Mouse (Mus musculus): ENCODE data around the gene Nr2c2. TPM values are rescaled to one million over a fixed set of nuclear protein-coding genes. Genes with fewer than 3 reads are reported as not detected.
A peak's percentile ranks its signal among the peaks of the same experiment; 100 is the strongest.

Nr2c2 gene
- 27.0 and 33.6 TPM in 2 replicates for polyA plus RNA-seq (2015; fragmentation: Nextera tagmentation; extraction: Ambion mirVana)

DNA sequence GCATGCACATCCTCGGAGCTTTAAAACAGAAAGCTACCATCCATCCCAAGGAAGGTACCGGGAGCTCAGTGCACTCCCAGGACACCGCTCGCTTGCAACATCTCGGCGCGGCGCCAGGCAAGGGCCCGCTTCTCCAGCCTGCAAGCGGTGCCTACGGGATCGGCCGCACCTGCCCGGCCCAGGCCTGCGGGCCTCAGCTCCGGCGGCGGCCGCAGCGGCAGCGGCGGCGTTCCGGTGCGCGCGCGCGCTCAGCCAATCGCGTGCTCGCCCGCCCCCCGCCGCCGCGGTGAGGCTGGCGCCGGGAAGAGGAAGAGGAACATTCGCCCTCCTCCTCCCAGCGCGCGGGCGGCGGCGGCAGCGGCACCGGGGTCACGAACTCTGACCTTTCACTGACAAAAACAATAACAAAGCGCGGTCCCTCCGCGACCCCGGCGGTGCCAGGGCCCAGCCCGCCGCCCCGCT is at the start of gene Nr2c2:
Gene Nr2c2 (plus strand): TSS at position 261 of the 462 bp plus-strand sequence.
- peak within 1 kb of the TSS; percentile 95 for H3K4me3 ChIP-seq
- H3K9ac ChIP-seq = peak within 1 kb of the TSS; percentile 99
- under 1% methylated on average over 40 of the region's 58 CpGs for WGBS
- ATAC-seq (ENCODE audit: low read depth) = peak; percentile 76
- H3K27ac ChIP-seq (replicated peaks) = peak within 1 kb of the TSS; percentile 99
- no peaks in the 10 kb centered on the region for H3K36me3 ChIP-seq
- peaks cover 44% of the 10 kb centered on the region for H3K4me1 ChIP-seq (replicated peaks)
- H3K4me2 ChIP-seq = peak within 1 kb of the TSS; percentile 77
- H3K9me3 ChIP-seq = no peaks in the 10 kb centered on the region
- no peaks in the 10 kb centered on the region for H3K27me3 ChIP-seq

DNA sequence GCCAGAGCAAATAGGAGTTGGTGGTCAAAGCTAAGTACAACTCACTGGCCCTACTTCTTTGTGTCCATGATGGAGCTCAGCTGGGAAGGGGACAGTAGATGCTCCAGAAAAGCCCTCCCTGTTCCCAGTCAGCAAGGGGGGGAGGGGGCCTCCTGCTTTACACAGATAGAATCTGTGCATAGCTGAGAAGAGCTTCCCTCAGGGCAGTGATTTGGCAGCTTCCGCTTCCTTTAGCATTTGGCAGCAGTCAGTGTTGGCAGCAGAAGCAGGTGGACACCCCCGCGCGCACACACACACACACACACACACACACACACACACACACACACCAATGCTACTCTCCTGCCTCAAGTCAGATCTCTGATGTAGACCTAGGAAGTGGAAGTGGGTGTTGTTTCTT is 49.1 kb upstream of the Nr2c2 start:
- Histone ChIP-seq H3K4me3 (no peak overlapping the region), H3K9ac (no peak overlapping the region), H3K9me3 (no peaks in the 10 kb centered on the region), H3K27ac (replicated peaks) (no peak overlapping the region), H3K27me3 (no peaks in the 10 kb centered on the region), H3K4me2 (no peak overlapping the region), H3K36me3 (no peaks in the 10 kb centered on the region; the same call in 1 of the 2 replicates), H3K4me1 (replicated peaks) (no peaks in the 10 kb centered on the region; the same call in 1 of the 2 replicates)
- no peak; the same call in 1 of the 2 replicates for ATAC-seq (ENCODE audit: low read depth)
- WGBS = 74% methylated on average over 4 of the region's 4 CpGs

DNA sequence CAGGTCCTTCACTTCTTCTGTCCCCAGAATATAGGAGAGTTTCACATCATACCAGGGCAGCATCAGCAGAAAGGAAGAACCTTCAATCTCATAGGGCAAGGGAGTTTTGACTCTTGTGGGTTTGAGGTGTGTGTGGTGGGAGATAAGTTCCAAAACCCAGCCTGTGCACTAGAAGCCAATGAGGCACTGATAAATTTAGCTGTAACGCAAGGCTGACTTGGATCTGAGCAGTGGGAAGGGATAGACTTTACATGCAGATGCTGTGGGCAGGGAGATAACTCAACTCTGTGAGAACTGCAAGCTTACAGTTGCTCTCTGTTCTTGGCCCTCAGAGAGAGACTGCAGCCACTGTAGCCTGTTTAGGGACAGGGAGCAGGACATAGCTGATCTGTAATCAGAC is 48.3 kb upstream of the Nr2c2 start:
- WGBS = 93% methylated on average over 1 of the region's 1 CpGs
- Histone ChIP-seq H3K4me3 (no peak overlapping the region), H3K27me3 (no peaks in the 10 kb centered on the region), H3K36me3 (no peaks in the 10 kb centered on the region; the same call in 1 of the 2 replicates), H3K4me2 (no peak overlapping the region), H3K9ac (no peak overlapping the region), H3K9me3 (no peaks in the 10 kb centered on the region), H3K27ac (replicated peaks) (no peak overlapping the region), H3K4me1 (replicated peaks) (no peaks in the 10 kb centered on the region; the same call in 1 of the 2 replicates)
- ATAC-seq (ENCODE audit: low read depth) = no peak

DNA sequence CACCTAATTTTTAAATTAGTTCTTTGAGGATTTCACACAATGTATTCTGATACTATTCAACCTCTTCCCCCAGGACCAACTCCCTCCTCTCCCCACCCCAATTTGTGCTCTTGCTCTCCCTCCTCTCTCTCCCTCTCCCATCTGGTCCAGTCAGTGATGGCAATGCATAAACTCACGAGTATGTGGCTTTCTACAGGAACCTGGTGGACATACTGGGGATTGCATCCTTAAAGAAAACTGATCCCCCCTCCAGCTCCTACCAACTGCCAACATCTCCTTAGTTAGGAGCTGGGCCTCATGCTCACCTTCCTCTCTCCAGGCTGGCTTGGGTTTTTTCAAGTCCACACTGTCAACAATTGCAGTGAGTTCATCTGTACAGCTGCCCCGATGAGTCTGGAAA is 33.4 kb upstream of the Nr2c2 start:
- no peak for ATAC-seq (ENCODE audit: low read depth)
- Histone ChIP-seq H3K27ac (replicated peaks) (no peak overlapping the region), H3K9ac (no peak overlapping the region), H3K4me3 (no peak overlapping the region), H3K4me1 (replicated peaks) (peaks cover 11% of the 10 kb centered on the region), H3K36me3 (peaks cover 20% of the 10 kb centered on the region), H3K9me3 (no peaks in the 10 kb centered on the region), H3K4me2 (no peak overlapping the region), H3K27me3 (no peaks in the 10 kb centered on the region)
- WGBS = 55% methylated on average over 2 of the region's 2 CpGs

GRCm38 (mm10) chr6:92061725-92062124 is 29.5 kb upstream of the Nr2c2 start:
- no peak overlapping the region for H3K4me2 ChIP-seq
- no peak for ATAC-seq (ENCODE audit: low read depth)
- H3K4me1 ChIP-seq (replicated peaks) = peaks cover 22% of the 10 kb centered on the region
- H3K36me3 ChIP-seq = peaks cover 12% of the 10 kb centered on the region; the same call in 1 of the 2 replicates
- H3K9me3 ChIP-seq = no peaks in the 10 kb centered on the region
- H3K27me3 ChIP-seq = no peaks in the 10 kb centered on the region
- H3K4me3 ChIP-seq = no peak overlapping the region
- H3K27ac ChIP-seq (replicated peaks) = no peak overlapping the region
- H3K9ac ChIP-seq = no peak overlapping the region
- whole genome bisulfite sequencing = 55% methylated on average over 5 of the region's 5 CpGs

- H3K4me3 ChIP-seq = no peak overlapping the region
- no peak for ATAC-seq (ENCODE audit: low read depth)
- no peaks in the 10 kb centered on the region for H3K9me3 ChIP-seq
- no peak overlapping the region for H3K4me2 ChIP-seq
- 91% methylated on average over 2 of the region's 2 CpGs for WGBS
- peaks cover 25% of the 10 kb centered on the region for H3K4me1 ChIP-seq (replicated peaks)
- H3K36me3 ChIP-seq = peaks cover 3% of the 10 kb centered on the region; the same call in 1 of the 2 replicates
- no peaks in the 10 kb centered on the region for H3K27me3 ChIP-seq
- H3K9ac ChIP-seq = no peak overlapping the region
- H3K27ac ChIP-seq (replicated peaks) = no peak overlapping the region
Observed at GRCm38 (mm10) chr6:92063452-92063851, 27.7 kb upstream of the Nr2c2 start.

DNA sequence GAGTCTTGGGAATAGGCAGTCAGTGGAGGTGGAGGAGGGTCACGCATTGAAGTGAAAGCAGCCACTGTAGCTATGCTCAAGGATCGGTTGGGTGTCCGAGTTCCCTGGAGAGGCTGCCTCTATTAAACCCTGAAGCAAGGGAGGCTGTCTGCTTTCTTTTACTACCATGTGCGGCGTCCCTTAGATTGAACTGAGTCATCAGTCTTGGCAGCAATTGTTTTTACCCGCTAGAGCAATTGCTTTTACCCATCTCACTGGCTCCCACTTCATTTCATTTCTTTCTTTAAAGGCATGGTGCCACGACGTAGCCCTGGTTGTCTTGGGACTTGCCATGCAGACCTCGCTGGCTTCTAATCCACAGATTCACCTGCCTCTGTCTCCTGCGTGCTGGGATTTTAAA is 27.1 kb upstream of the Nr2c2 start:
- no peak overlapping the region for H3K27ac ChIP-seq (replicated peaks)
- 62% methylated on average over 10 of the region's 10 CpGs for WGBS
- no peaks in the 10 kb centered on the region for H3K9me3 ChIP-seq
- H3K9ac ChIP-seq = no peak overlapping the region
- no peak for ATAC-seq (ENCODE audit: low read depth)
- no peaks in the 10 kb centered on the region for H3K36me3 ChIP-seq
- H3K27me3 ChIP-seq = no peaks in the 10 kb centered on the region
- no peak overlapping the region for H3K4me2 ChIP-seq
- no peak overlapping the region for H3K4me3 ChIP-seq
- H3K4me1 ChIP-seq (replicated peaks) = peaks cover 25% of the 10 kb centered on the region

GRCm38 (mm10) chr6:92065721-92066496 is 25.3 kb upstream of the Nr2c2 start:
- ATAC-seq (ENCODE audit: low read depth) = no peak
- Histone ChIP-seq H3K27ac (replicated peaks) (no peak overlapping the region), H3K9me3 (no peaks in the 10 kb centered on the region), H3K4me3 (no peak overlapping the region), H3K36me3 (no peaks in the 10 kb centered on the region), H3K27me3 (no peaks in the 10 kb centered on the region), H3K9ac (no peak overlapping the region), H3K4me1 (replicated peaks) (peaks cover 25% of the 10 kb centered on the region), H3K4me2 (no peak overlapping the region)
- 54% methylated on average over 12 of the region's 12 CpGs for WGBS

GRCm38 (mm10) chr6:92067146-92067790 is 23.9 kb upstream of the Nr2c2 start:
- H3K36me3 ChIP-seq = no peaks in the 10 kb centered on the region
- peaks cover 16% of the 10 kb centered on the region for H3K4me1 ChIP-seq (replicated peaks)
- no peak overlapping the region for H3K4me2 ChIP-seq
- H3K27ac ChIP-seq (replicated peaks) = 0 out of 2 replicates have a peak overlapping the region, but pooled peaks have one; percentile 23
- H3K27me3 ChIP-seq = no peaks in the 10 kb centered on the region
- no peak overlapping the region for H3K4me3 ChIP-seq
- peak; percentile 79 for ATAC-seq (ENCODE audit: low read depth)
- 0 out of 2 replicates have a peak overlapping the region, but pooled peaks have one; percentile 6 for H3K9ac ChIP-seq
- H3K9me3 ChIP-seq = no peaks in the 10 kb centered on the region
- 34% methylated on average over 16 of the region's 16 CpGs for WGBS

DNA sequence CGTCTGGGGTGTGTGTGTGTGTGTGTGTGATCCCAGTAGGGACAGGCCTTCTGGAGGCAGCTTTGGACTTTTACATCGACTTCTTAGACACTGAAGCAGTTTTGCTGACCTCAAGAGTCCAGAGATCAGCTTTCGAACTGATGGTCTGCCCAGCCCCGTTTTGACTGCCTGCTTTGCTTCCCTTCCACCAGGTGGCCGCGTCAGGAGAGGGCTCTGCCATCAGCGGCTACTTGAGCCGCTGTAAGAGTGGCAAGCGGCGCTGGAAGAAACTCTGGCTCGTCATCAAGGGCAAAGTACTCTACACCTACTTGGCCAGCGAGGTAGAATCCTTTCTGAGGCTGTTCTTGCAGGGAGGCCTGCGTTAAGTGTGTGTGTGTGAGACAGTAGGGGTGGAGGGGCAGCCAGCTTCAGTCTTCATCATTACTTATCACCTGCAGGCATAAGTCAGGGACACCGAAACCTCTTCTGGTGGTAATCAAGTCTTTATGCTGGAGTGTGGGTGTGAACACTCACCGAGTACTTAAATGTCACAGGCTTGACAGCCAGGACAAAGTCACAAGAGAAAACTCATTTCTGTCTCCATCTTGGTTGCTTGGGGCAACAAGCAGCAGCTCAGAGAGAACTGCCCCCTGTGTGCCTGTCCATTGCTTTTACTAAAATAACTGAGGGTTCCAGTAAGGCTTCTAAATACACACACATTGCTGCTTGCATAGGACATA is 19.9 kb upstream of the Nr2c2 start:
- Histone ChIP-seq H3K4me3 (no peak overlapping the region), H3K27ac (replicated peaks) (no peak overlapping the region), H3K9me3 (no peaks in the 10 kb centered on the region), H3K4me2 (no peak overlapping the region), H3K36me3 (no peaks in the 10 kb centered on the region), H3K27me3 (no peaks in the 10 kb centered on the region), H3K4me1 (replicated peaks) (0 out of 2 replicates have a peak, but pooled peaks cover 4% of the 10 kb centered on the region), H3K9ac (no peak overlapping the region)
- no peak for ATAC-seq (ENCODE audit: low read depth)
- WGBS = 59% methylated on average over 15 of the region's 15 CpGs

- H3K27ac ChIP-seq (replicated peaks) = no peak overlapping the region
- no peak overlapping the region for H3K4me3 ChIP-seq
- H3K4me2 ChIP-seq = no peak overlapping the region
- no peaks in the 10 kb centered on the region for H3K27me3 ChIP-seq
- no peak for ATAC-seq (ENCODE audit: low read depth)
- H3K4me1 ChIP-seq (replicated peaks) = no peaks in the 10 kb centered on the region
- 96% methylated on average over 2 of the region's 2 CpGs for WGBS
- H3K9me3 ChIP-seq = no peaks in the 10 kb centered on the region
- H3K36me3 ChIP-seq = no peaks in the 10 kb centered on the region
- H3K9ac ChIP-seq = no peak overlapping the region
Observed at GRCm38 (mm10) chr6:92080730-92081129, 10.5 kb upstream of the Nr2c2 start.

DNA sequence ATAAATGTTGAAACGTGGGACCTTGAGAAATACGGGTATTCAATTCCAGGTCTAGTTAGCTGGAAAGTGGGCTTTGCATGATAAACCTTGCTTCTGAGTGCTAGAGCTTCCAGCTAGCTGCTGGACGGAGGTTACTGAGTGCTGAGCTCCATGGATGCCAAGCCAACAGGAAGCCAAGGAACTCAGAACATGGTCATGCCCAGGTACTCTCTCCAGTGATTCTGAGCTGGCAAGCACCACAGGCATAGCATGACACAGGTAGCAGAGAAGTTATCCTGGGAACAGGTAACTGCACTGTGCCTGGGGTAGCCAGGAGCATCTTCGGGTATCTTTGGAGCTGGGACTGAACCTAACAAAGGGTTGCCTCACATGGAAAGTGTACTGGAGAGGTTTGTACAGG is 8.4 kb upstream of the Nr2c2 start:
- H3K27ac ChIP-seq (replicated peaks) = no peak overlapping the region
- no peak overlapping the region for H3K9ac ChIP-seq
- no peak overlapping the region for H3K4me2 ChIP-seq
- H3K9me3 ChIP-seq = no peaks in the 10 kb centered on the region
- no peaks in the 10 kb centered on the region for H3K4me1 ChIP-seq (replicated peaks)
- no peaks in the 10 kb centered on the region for H3K27me3 ChIP-seq
- ATAC-seq (ENCODE audit: low read depth) = no peak
- 79% methylated on average over 4 of the region's 4 CpGs for WGBS
- no peaks in the 10 kb centered on the region for H3K36me3 ChIP-seq
- no peak overlapping the region for H3K4me3 ChIP-seq
